Mouse (Mus musculus) ovary, postnatal 10 days (tissue): ENCODE data around the gene Klrb1a.

Experiments
- DNase-seq: peaks from one replicate; pipeline ENCODE4 v3.0.0; 2022; ENCODE audit warnings: low spot score

Gene Klrb1a

DNA sequence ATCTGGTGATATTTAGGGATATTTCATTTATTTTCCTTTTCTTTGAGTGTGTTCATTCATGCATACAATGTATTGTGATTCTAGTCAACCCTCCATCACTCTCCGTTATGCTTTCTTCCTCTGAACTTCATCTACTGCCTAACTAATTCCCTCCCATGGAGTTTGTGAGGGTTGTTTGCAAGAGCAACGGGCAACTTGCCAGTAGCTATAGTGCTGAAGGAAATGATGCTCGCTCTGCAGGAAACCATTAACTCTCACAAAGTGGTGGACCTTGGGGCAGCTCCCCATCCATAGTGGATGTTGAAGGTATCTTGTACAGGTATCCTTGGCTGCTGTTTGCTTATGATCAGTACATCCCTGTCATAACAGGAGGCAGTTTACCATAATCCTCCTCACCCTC is 21.3 kb downstream of the Klrb1a start:
- DNase-seq = no peak

DNA sequence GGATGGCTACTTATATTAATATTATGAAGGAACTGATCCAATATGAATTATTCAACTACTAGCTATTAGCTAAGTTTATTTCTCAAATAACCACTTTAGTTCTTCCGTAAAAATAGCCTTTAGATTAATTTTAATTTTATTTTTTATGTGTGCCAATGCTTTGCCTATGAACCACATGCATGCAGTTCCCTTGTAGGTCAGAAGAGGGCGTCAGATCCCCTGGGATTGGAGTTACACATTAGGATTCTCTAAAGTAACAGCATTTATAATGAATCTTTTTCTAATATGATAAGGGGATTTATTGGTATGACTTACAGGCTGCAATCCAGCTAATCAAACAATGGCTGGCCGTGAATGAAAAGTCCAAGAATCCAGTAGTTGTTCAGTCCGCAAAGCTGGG is 23.8 kb downstream of the Klrb1a start:
- DNase-seq = no peak

DNA sequence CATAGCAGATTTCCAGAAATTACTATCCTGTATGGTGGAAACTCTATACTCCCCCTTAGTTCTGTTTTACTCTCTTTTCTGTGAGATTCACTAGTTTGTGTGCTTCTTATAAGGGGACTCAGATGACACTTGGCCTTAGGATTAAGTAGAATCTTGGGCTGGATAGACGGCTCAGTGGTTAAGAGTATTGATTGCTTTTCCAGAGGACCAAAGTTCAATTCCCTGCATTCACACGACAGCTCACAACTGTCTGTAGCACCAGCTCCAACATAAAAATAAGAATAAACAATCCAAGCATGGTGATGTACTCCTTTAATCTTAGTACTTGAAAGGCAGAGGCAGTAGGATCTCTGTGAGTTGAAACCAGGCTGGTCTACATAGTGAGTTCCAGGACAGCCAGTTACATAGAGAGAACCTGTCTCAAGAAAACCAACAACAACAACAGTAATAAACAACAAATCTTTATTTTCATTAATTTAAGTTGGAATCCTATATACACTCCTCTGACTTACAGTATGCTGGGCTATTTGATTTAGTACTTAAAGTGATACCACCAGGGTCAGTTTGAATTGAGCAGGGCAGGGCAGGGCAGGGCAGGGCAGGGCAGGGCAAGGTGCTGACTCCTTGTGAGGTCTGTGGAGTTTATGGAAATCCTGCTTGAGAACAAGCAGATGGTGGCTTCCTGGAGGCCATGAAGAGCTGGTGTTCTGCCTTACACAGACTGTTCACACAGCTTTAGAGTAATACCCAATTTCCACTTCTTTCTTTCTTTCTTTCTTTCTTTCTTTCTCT is 24.9 kb downstream of the Klrb1a start:
- DNase-seq = no peak

DNA sequence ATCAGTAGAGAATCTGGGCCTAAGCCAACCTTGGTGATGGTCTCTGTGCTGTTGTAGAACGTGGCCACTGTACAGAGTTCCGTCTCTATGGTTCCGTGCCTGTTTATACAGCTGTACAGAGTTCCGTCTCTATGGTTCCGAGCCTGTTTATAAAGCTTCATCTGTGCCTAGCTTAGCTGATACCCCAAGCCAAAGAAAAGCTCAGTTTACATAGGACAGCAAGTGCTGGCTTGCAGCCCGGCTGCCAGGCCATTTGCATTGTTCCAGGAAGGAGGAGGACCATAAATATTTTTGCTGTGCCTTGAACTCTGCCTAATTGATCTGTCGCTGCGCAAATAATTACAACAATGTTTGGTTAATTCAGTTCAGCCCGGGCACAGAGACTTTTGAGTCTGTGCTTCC is 26.2 kb downstream of the Klrb1a start:
- DNase-seq = peak; percentile 15

DNA sequence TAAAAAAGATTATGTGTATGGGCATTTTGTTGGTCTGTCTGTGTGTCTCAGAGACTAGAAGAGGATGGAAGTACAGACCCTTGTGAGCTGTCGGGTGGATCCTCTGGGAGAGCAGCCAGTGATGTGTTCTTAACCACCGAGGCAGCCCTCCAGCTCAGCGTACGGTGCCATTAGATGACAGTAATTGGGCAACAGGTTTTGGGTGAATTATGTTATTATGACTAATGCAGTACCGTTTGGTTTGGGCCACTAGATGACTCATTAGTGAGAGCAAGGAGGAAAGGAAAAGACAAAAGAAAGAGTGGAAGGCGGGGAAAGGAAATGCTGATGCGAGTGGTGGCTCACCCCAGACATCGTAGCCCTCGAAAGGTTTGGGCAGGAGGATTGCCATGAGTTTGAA is 28.7 kb downstream of the Klrb1a start:
- DNase-seq = no peak

DNA sequence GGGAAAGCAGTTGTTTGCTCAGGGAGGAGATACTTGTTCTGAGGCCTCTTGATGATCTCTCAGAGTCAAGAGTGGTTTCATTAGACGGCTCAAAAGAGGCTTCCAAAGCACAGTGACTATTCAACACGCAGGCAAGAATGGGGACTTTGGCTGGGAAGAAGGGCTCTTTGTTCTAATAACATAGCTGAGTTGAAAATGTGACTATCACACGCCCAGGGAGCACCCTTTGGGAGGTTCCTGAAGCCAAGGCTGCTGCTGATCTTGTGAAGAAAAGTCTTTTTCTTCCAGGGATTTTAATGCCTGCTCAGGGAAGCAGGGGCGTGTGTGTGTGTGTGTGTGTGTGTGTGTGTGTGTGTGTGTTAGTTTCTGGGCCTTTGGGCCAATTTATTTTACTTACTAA is 33.9 kb downstream of the Klrb1a start:
- DNase-seq = no peak

DNA sequence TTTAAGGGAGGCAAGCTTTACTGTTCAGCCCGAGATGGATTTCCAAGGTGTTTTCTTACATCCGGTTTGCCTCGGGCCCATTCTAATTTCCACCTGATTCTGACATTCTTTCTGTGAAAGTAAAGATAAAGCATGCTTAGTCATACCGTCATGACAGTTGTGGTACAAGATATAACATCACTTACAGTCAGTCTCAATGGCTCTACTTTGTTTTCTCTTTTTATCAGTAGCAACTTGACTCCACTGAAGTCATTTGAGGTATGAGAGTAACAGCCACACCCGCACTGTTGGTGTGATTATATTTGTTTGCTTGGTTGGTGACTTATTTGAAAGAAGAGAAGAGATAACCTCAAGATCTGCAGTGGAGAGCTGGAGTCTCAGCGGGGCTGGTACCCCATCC is 35.7 kb downstream of the Klrb1a start:
- no peak for DNase-seq

DNA sequence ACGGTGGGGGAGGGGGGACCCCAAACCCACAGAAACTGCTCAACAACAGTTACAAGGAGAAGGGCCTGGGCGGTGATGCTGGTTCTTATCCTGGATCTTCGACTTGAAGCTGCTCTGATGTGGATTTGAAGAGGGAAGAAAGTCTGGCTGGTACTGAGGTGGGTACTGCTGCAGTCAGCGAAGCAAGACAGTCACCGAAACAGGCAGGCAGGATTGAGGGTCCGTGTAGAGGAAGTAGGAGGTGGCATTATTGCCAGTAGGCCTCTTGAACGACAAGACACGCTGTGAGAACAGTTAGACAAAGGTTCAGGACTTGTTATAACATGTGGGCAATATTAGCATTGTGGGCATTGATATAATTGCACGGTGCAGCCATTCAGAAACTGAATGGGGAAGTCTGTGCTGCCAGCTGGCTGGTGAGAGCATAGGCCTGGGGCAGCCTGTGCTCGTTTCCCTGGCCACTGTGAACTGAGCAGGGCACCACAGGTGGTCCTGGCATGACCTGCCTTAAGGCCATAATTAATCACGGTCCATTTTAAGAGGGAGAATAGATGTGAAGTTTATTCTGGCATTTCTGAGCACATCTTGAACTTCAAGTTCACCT is 37.6 kb downstream of the Klrb1a start:
- DNase-seq = no peak

DNA sequence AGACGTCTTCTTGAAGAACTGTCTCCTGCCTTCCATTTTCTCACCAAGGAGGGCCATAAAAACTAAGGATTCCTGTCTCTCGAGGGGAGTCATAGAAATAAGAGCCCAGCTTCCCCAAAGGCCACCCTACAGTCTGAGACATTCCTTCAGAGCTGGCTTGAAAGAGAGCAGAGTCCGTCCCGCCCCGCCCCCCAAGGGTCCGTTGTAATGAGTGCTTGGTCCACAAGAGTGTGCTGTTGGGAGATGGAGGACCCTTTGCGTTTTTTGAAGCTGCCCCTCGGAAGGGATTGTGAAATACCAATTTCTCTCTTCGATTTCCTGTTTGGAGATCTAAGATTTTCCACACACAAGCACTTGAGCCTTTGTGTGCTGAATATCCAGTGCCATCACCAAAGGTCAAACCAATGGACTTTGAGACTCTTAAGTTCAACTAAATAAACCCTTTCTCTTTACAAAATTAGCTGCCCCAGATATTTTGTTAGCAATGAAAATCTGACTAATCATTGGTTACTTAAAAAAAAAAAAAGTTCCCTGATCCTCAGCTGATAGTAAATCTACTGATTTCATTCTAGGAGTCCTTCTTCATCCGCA is 39.2 kb downstream of the Klrb1a start:
- DNase-seq = no peak

DNA sequence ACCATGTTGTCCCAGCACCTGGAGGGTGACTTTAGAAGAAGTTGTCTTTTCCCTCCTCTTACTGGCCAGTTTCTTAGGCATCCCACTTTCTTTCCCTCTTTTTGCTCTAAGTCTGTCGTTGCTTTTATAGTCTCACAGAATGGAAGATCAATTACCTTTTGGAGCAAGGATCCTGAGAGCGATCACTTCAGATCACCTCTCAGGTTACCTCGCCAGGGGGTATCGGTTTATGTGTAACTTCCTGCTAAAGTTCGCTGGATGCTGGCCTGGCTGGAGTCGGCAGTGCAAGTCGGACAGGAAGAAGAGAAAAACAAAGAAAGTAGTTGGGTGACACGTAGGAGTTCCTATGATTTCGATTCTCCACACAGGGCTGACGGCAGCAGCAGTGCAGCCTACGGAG is 41.8 kb downstream of the Klrb1a start, which contains the start of gene A2ml1:
TSS of gene A2ml1 (minus strand) at position 101 of the 400 bp plus-strand sequence.
- DNase-seq = no peak

DNA sequence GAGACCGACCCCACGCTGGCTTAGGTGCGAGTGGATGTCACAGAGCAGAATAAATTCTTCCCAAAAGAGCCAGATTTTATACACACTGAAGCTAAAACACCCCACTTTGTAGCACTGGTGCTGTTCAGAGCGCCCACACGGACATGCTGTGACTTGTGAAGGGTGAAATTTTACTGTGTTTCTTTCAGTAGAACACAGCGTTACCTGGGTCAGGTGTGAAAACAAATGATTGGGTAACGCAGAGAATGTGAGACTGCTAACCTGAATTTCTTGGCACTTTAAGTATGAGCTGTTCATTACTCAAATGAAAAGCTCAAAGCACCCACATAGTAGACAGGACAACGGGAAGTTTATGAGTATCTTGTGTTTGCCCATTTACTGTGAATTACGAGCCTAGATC is 46.0 kb downstream of the Klrb1a start:
- DNase-seq = no peak

DNA sequence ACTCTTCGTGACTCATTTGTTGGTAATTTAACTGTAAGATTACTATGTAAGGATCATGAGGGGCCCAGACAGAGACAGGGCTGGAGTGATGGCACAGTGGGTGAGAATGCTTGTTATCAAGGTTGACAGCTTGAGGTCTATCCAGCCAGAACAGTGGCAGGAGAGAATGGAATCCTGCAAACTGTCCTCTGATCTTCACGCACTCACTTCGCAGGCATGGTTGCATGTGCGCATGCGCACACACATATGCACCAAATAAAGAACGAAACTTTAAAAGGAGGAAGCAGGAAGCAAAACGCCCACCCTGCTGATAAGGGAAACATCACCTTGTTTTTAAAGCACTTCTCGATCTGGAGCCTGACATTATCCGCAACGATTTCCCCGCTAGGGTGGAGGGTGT is 56.7 kb downstream of the Klrb1a start:
- no peak for DNase-seq
